Mouse (Mus musculus) bone marrow macrophage, adult 2 months (primary cell): ENCODE results near the gene Hacl1. TPM values are rescaled to one million over a fixed set of nuclear protein-coding genes. Genes with fewer than 3 reads are reported as not detected.

Experiments used
- H3K27ac ChIP-seq: 2 replicates; pipeline ENCODE4 v1.5.1; 2012; ENCODE audit warnings: low read depth, low read length; ENCODE audit not compliant: insufficient read depth
- H3K4me1 ChIP-seq: 2 replicates; pipeline ENCODE4 v1.6.1; 2012; ENCODE audit warnings: low read length; ENCODE audit not compliant: control insufficient read depth, insufficient read depth
- H3K4me3 ChIP-seq: 2 replicates; pipeline ENCODE4 v1.5.1; 2012; ENCODE audit warnings: mild to moderate bottlenecking, low read length, moderate library complexity; ENCODE audit not compliant: insufficient read depth
- CTCF ChIP-seq: IDR thresholded peaks from 2 replicates; pipeline ENCODE4 v1.5.1; 2012; ENCODE audit warnings: low read depth, mild to moderate bottlenecking, low read length, moderate library complexity
- POLR2A ChIP-seq: IDR thresholded peaks from 2 replicates; pipeline ENCODE4 v1.6.1; 2012; ENCODE audit warnings: mild to moderate bottlenecking, low read depth, low read length, borderline replicate concordance
- polyA plus RNA-seq: library from polyadenylated mRNA; stranded (reverse); fragments of >200 nt; gene quantifications from 2 replicates; pipeline ENCODE4 v1.2.4, GENCODE M21; 2012; ENCODE audit not compliant: missing spikeins, insufficient read depth, insufficient read length

The Hacl1 gene
- polyA plus RNA-seq, 1 experiment, result 14.3 TPM

DNA sequence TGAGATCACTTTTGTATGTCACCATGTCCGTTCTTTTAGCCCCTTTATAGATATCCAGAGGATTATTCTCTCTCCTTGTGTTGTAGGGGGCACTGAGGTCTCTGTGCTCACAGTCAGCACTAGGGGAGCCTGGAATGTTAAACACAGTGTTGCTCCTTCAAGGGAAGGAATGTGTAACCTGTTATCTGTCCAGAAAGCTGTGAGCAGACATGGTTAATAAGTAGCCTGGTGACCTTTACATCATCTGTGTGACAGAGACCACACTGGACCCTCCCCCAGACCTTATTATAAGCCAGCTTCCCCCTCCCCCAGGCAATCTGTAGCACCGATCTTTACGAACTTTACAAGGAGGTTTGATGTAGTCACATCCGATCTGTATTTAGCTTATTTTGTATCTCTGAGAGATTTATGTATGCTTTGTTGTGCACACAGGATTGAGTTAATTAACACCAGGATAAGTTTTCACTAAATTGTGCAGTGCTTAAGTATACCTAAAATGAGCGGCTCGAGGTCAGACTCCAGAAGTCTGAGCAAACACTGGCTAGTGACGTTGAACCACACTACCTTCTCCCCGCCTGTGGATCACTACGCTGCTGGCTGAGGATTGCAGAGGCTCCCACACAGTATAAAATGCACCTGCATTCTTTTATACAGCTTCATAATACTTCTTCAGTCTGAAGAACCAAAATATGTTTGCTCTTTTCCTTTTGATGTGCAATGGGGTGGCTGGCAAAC, 75.4 kb downstream of the Hacl1 start:
- peaks cover 23% of the 10 kb centered on the region for H3K4me1 ChIP-seq
- H3K27ac ChIP-seq, result no peak overlapping the region
- H3K4me3 ChIP-seq, result no peak overlapping the region
- TF ChIP-seq POLR2A (no peak), CTCF (no peak)

DNA sequence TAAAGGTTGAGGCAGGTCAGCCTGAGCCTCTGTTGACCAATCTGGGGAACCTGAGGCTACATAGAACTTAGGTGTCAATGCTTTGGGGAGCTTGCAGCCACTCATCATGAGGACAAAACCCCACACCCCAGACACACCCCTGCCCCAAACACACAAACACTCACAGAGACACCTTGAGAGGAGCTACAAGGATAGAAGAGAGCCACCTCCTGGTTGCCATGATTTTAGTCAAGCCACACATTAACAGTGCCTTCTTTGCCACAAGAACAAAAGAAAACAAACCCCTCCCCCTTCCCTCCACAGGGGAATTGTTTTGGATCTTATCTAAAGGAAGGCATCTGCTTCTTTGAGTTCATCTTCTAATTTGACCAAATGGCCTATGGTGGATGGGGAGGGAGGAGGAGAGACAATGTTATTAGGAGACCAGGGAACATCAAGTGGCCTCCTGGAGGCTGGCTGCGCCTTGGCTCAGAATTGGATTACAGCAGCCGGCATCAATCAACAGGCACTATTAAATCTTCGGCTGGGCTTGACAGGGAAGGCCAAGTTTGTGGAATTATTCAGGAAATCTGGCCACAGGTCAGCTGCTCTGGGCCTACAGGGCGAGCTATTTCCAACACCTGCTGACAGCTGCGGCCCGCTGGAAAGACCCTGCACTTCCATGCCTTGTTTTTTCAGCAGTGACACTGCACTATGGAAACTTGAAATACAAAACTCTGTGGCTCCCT, 76.5 kb downstream of the Hacl1 start:
- TF ChIP-seq POLR2A (no peak), CTCF (no peak)
- Histone ChIP-seq H3K4me1 (peaks cover 12% of the 10 kb centered on the region), H3K27ac (no peak overlapping the region), H3K4me3 (no peak overlapping the region)

DNA sequence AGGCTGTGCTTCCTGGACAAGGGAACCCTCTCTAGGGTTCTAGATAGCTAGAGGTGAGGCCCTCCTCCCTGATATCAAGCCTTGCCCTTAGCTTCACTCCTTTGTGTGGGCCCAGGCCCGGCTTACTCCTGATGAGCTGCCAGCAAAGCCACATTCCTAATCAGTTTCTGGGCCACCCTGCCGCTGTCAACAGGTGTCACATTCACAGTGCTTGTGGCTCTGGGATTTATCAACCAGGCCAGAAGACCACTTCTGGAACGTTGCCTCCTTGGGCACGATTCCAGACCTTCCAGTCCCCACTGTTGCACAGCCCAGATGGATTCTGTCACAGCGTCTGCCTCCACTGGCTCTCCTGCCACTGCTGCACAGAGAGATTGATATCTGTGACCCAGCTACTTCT, 80.2 kb downstream of the Hacl1 start:
- Histone ChIP-seq H3K4me3 (no peak overlapping the region), H3K4me1 (0 out of 2 replicates have a peak, but pooled peaks cover 4% of the 10 kb centered on the region), H3K27ac (no peak overlapping the region)
- TF ChIP-seq CTCF (no peak), POLR2A (no peak)

DNA sequence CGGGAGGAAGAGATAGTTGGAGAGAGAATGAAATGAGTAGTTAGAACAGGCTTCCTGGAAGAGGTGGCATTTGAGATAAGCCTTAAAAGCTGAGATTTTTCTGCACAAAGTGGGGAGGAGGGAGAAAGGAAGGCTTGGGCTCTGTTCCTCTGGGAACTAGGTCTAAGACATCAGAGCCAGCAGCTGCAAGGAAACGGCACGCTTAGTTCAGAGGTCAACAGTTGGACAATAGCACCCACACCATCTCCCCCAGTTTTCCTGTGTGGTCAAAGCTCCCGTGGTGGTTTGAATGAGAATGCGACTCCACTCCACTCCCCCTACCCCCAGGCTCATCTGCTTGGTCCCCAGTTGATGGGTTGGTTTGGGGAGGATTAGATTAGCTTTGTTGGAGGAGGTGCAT, 81.9 kb downstream of the Hacl1 start:
- Histone ChIP-seq H3K4me1 (0 out of 2 replicates have a peak, but pooled peaks cover 4% of the 10 kb centered on the region), H3K27ac (no peak overlapping the region), H3K4me3 (no peak overlapping the region)
- TF ChIP-seq POLR2A (no peak), CTCF (no peak)

DNA sequence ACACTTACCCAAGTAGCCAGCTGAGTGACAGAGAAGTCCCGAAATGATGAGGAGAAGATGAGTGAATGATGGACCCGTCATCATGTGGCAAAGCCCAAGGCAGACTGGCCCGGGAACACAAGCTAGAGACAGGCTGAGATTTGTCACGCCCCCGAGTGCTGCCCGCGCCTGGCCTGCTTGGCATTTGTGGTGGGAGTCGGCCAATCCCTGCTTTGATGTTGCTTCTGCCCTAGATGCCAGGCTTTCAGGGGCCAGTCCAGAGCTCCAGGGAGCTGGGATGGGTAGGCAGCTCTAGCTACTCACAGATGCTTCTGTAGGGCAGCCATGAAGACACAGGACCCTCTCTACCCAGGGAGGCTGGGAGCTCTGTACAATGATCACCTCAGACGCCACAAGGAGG, 83.3 kb downstream of the Hacl1 start:
- Histone ChIP-seq H3K27ac (no peak overlapping the region), H3K4me3 (no peak overlapping the region), H3K4me1 (0 out of 2 replicates have a peak, but pooled peaks cover 4% of the 10 kb centered on the region)
- TF ChIP-seq CTCF, result no peak
- TF ChIP-seq POLR2A, result no peak

DNA sequence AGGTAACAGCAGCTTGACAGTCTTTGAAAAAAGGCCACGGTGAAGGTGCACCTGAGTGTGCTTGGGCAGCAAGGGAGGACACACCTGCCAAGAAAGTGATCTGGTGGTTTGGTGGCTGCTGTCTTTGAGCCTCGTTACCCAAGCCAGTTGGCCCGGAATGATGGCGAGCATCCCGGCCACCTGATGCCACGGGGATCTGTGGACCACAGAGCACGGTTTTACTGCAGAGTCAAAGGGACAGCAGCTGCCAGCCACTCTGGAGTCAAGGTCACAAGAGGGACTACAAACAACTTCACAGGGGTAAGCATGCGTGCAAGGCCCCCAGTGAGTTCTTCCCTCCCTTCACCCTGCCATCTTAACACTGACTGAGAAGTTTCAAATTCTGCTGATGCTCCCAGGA, 83.8 kb downstream of the Hacl1 start:
- TF ChIP-seq POLR2A, result no peak
- no peak for TF ChIP-seq CTCF
- H3K27ac ChIP-seq, result no peak overlapping the region
- no peak overlapping the region for H3K4me3 ChIP-seq
- H3K4me1 ChIP-seq, result no peaks in the 10 kb centered on the region

DNA sequence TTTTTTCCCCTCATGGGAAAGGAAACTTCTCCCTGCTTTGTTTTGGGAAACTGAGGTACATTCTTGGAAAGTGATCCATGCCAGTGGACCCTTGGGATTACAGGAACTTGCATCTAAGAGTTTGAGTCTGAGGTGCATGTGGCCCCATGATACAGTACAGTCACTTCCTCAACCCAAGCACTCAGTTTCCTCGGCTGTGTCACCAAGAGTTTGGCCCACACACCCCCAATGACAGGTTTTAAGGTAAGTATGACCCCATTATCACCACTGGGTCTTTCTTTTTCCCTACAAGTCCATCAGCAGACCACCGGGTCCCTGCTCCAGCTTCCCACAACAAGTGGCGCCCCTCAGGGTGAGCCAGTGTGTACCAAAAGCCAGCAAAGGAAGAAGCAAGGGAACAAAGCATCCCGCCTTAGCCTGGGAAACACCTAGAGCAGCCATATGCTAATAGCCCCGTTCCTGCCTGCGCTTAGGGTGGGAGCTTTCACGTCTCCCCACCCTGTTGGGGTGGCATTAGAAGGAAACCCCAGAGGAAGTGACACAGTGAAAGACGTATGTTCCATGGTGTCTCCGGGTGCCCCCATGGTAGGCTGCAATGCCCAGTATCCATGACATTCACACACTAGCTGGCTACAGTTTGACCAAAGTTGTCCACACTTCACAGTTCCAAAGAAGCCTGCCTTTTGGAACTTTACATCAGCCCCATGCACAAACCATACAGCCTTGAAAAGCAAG, 84.4 kb downstream of the Hacl1 start:
- TF ChIP-seq CTCF (no peak), POLR2A (no peak)
- H3K27ac ChIP-seq, result no peak overlapping the region
- no peak overlapping the region for H3K4me3 ChIP-seq
- H3K4me1 ChIP-seq, result no peaks in the 10 kb centered on the region

DNA sequence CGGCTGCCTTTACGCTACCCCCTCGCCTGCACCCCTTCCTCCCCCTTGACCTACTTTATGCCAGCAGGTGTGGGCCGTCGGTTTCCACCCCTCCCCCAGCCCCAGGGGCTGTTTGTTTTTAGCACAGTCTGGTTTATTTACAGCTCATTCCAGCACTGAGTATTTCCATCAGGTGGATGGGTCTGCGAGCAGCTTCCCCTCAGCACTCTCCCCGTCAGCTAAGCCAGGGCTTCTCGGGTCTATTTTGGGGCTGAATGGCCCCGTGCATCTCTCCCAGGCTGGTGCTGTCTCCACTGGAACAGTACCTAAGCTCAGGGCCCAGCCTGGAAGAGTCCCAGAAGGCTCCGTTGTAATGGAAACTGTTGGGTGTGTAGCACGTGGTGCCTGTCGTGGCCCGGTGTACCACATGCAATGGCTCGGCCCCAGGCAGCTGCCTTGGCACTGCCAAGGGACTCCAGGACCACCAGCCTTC, 85.1 kb downstream of the Hacl1 start:
- no peak for TF ChIP-seq CTCF
- TF ChIP-seq POLR2A, result no peak
- Histone ChIP-seq H3K4me1 (no peaks in the 10 kb centered on the region), H3K4me3 (no peak overlapping the region), H3K27ac (no peak overlapping the region)

DNA sequence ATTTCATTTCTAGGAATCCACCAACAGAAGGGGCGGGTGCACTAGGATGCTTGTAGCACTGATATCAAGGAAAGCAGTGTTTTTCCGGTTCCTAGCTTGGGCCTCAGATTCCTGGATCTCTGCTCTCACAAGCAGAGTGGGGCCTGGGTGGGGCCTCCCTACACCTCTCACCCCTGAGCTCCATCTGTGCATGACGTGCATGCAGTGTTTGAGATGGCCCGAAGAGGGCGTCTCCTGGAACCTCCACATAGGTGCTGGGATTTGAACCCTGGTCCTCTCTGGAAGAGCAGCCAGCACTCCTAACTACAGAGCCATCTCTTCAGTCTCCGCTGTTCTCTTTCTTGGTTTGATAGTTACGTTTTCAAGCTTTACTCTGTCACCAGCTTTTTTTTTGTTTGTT, 86.1 kb downstream of the Hacl1 start:
- H3K4me1 ChIP-seq, result 0 out of 2 replicates have a peak, but pooled peaks cover 3% of the 10 kb centered on the region
- H3K4me3 ChIP-seq, result no peak overlapping the region
- no peak overlapping the region for H3K27ac ChIP-seq
- TF ChIP-seq CTCF (no peak), POLR2A (no peak)

Other genes with a start within 250 kb of the Hacl1 start
- gene Sh3bp5, start 205.2 kb downstream of the Hacl1 start, polyA plus RNA-seq, result 93.0 and 99.5 TPM in 2 replicates
- 25.8 and 27.0 TPM in 2 replicates for gene Eaf1, start 146.9 kb downstream of the Hacl1 start, polyA plus RNA-seq
- 30.6 and 30.8 TPM in 2 replicates for gene Mettl6, start 146.2 kb downstream of the Hacl1 start, polyA plus RNA-seq
- not detected in 2 replicates for gene Colq, start 49.9 kb downstream of the Hacl1 start, polyA plus RNA-seq
- gene Gm49387, start 408 bp downstream of the Hacl1 start, polyA plus RNA-seq, result not detected in 2 replicates
- 11.9 and 14.2 TPM in 2 replicates for gene Btd, start 258 bp downstream of the Hacl1 start, polyA plus RNA-seq
- 25.5 and 26.7 TPM in 2 replicates for gene Ankrd28, start 189.4 kb upstream of the Hacl1 start, polyA plus RNA-seq